Mouse (Mus musculus): Measurements from ENCODE around the gene Ccdc117. TPM values are rescaled to one million over a fixed set of nuclear protein-coding genes. Genes with fewer than 3 reads are reported as not detected.

Gene Ccdc117
- polyA plus RNA-seq, 3 experiments from 2014 or later = 3.3 to 5.9 (median 3.6) TPM

Other genes starting within 250 kb of the Ccdc117 start
- 10 to 100 TPM in 2 of 3 experiments, 1 to 10 TPM in 1; 3.3 to 19.8 (median 17.3) TPM for gene Znrf3, start 97.3 kb downstream of the Ccdc117 start, polyA plus RNA-seq (2017; shearing (Covaris generic))
- gene Xbp1, start 21.5 kb downstream of the Ccdc117 start, polyA plus RNA-seq (2017; shearing (Covaris generic)) = 10 to 100 TPM; 41.8 to 48.9 (median 45.0) TPM
- gene Ankrd36, start 27.5 kb upstream of the Ccdc117 start, polyA plus RNA-seq (2017; shearing (Covaris generic)) = not detected
- gene Mrps24, start 173.5 kb upstream of the Ccdc117 start, polyA plus RNA-seq (2017; shearing (Covaris generic)) = 10 to 100 TPM; 32.6 to 72.2 (median 48.1) TPM
- gene Urgcp, start 220.2 kb upstream of the Ccdc117 start, polyA plus RNA-seq (2017; shearing (Covaris generic)) = 1 to 10 TPM; 4.8 to 7.2 (median 6.3) TPM
- 100 to 1,000 TPM; 127 to 153 (median 139) TPM for gene Dbnl, start 246.3 kb upstream of the Ccdc117 start, polyA plus RNA-seq (2017; shearing (Covaris generic))

Measured in inflammation-experienced regulatory T-cells, adult 6 months (primary cell).